Mouse (Mus musculus) stomach, embryonic 16.5 days (tissue): ENCODE results near the gene 0610010F05Rik. TPM values are rescaled to one million over a fixed set of nuclear protein-coding genes. Genes with fewer than 3 reads are reported as not detected.
"Not testable (repeated sequence)": the region's sequence is repeated elsewhere in the genome, so short reads cannot be mapped to it uniquely, and the experiment has no call there.

Experiments
- ATAC-seq: fragments of 200-750 bp; cut with Nextera tagmentation; 2 replicates; pipeline ENCODE4 v1.8.0; 2017; ENCODE audit warnings: moderate number of reproducible peaks, moderate TSS enrichment; ENCODE audit not compliant: insufficient read depth, low FRiP score
- H3K27ac ChIP-seq: fragments of 300-500 bp; sonication (generic); 2 replicates; pipeline ENCODE4 v1.5.1; 2014; ENCODE audit warnings: low read length
- H3K27me3 ChIP-seq: fragments of 300-500 bp; sonication (generic); 2 replicates; pipeline ENCODE4 v1.6.1; 2014; ENCODE audit warnings: low read length, control low read depth, mixed read lengths; ENCODE audit not compliant: control insufficient read depth, insufficient read depth
- H3K36me3 ChIP-seq: fragments of 300-500 bp; sonication (generic); 2 replicates; pipeline ENCODE4 v1.6.1; 2014; ENCODE audit warnings: low read length; ENCODE audit not compliant: control insufficient read depth, insufficient read depth
- H3K4me1 ChIP-seq: fragments of 300-500 bp; sonication (generic); 2 replicates; pipeline ENCODE4 v1.6.1; 2014; ENCODE audit warnings: low read length, control low read depth, mixed read lengths; ENCODE audit not compliant: control insufficient read depth, insufficient read depth
- H3K4me2 ChIP-seq: fragments of 300-500 bp; sonication (generic); 2 replicates; pipeline ENCODE4 v1.6.1; 2014; ENCODE audit warnings: low read depth, low read length, mixed read lengths
- H3K4me3 ChIP-seq: fragments of 300-500 bp; sonication (generic); replicated peaks from 2 replicates; pipeline ENCODE4 v1.5.1; 2014; ENCODE audit warnings: mild to moderate bottlenecking, low read length
- H3K9ac ChIP-seq: fragments of 300-500 bp; sonication (generic); 2 replicates; pipeline ENCODE4 v1.6.1; 2014; ENCODE audit warnings: low read length
- H3K9me3 ChIP-seq: fragments of 300-500 bp; sonication (generic); replicated peaks from 2 replicates; pipeline ENCODE4 v1.6.1; 2016; ENCODE audit warnings: low read length, control low read depth; ENCODE audit not compliant: control insufficient read depth
- WGBS: fragments of 180-500 bp; shearing (Covaris S2); extraction: QIAGEN DNeasy Blood & Tissue Kit; methylation state at CpG from one replicate; pipeline ENCODE4 v1.1.7; 2014; 5-methylcytosine and 5-hydroxymethylcytosine counted together
- polyA plus RNA-seq: library from polyadenylated mRNA; unstranded; fragments of >200 nt; fragmentation: Nextera tagmentation; extraction: Ambion mirVana; gene quantifications from 2 replicates; pipeline ENCODE4 v1.2.1, GENCODE M21; 2015

The 0610010F05Rik gene
- polyA plus RNA-seq, 1 experiment from 2014 or later, result 23.3 TPM

DNA sequence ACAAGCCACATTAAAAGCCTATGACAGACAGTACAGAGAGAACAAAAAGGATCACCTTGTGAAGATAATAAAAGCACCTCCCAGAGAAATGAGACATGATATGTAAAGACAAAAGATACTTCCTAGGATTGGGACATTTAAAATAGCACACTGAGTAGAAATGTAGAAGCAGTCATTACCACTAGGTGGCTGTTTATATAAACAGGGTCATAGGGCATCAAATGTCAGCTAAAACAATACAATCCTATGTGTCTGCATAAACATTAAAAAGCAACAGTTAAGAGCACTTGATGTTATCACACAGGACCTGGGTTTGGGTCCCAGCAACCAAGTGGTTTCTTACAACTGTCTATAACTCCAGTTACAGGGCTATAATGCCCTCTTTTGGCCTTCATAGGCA lies 2.8 kb downstream of the 0610010F05Rik start:
- ATAC-seq, result no peak
- no peak overlapping the region for H3K4me3 ChIP-seq
- no peak overlapping the region for H3K9ac ChIP-seq
- H3K36me3 ChIP-seq, result peaks cover 4% of the 10 kb centered on the region; the same call in 1 of the 2 replicates
- no peaks in the 10 kb centered on the region for H3K9me3 ChIP-seq
- no peak overlapping the region for H3K27ac ChIP-seq
- no peaks in the 10 kb centered on the region for H3K4me1 ChIP-seq
- H3K27me3 ChIP-seq, result no peaks in the 10 kb centered on the region
- H3K4me2 ChIP-seq, result no peak overlapping the region

- no peak overlapping the region for H3K4me2 ChIP-seq
- 77% methylated on average over 5 of the region's 5 CpGs for WGBS
- ATAC-seq, result no peak
- no peak overlapping the region for H3K4me3 ChIP-seq
- no peaks in the 10 kb centered on the region for H3K36me3 ChIP-seq
- H3K27ac ChIP-seq, result no peak overlapping the region
- H3K4me1 ChIP-seq, result no peaks in the 10 kb centered on the region
- no peaks in the 10 kb centered on the region for H3K27me3 ChIP-seq
- no peaks in the 10 kb centered on the region for H3K9me3 ChIP-seq
- no peak overlapping the region for H3K9ac ChIP-seq
These were observed 14.4 kb downstream of the 0610010F05Rik start for GRCm38 (mm10) chr11:23618995-23619394.

GRCm38 (mm10) chr11:23614546-23614945 lies 18.9 kb downstream of the 0610010F05Rik start:
- no peak overlapping the region for H3K4me2 ChIP-seq
- no peaks in the 10 kb centered on the region for H3K27me3 ChIP-seq
- ATAC-seq, result no peak
- no peaks in the 10 kb centered on the region for H3K4me1 ChIP-seq
- H3K9ac ChIP-seq, result no peak overlapping the region
- 79% methylated on average over 5 of the region's 5 CpGs for WGBS
- no peaks in the 10 kb centered on the region for H3K9me3 ChIP-seq
- H3K27ac ChIP-seq, result no peak overlapping the region
- no peak overlapping the region for H3K4me3 ChIP-seq
- no peaks in the 10 kb centered on the region for H3K36me3 ChIP-seq

GRCm38 (mm10) chr11:23607291-23607690 lies 26.1 kb downstream of the 0610010F05Rik start:
- WGBS, result 83% methylated on average over 6 of the region's 6 CpGs

DNA sequence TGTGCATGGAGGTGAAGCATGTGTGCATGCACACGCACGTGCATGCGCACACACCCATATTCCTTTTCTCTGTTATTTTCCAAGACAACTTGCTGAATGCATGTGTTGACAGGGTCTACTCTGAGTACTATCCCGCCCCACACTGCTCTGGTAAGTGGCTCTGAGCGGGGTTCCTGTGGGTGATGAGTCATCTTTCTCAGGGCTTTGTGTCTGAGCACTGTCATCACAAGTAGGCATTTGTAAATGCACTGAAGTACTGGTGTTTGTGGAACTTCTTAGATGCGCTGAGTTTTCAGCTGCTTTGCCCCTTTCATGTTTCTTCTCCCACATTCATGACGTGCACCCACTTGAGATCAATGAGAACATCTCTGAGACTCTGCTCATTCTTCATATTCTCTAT lies 63.3 kb downstream of the 0610010F05Rik start:
- WGBS, result 81% methylated on average over 7 of the region's 7 CpGs

More at GRCm38 (mm10) chr11:23607291-23607690, 26.1 kb downstream of the 0610010F05Rik start:
- H3K36me3 ChIP-seq, H3K27me3 ChIP-seq, H3K4me1 ChIP-seq, H3K9ac ChIP-seq, H3K4me2 ChIP-seq, ATAC-seq, H3K4me3 ChIP-seq, H3K27ac ChIP-seq, H3K9me3 ChIP-seq: not testable (repeated sequence)

DNA sequence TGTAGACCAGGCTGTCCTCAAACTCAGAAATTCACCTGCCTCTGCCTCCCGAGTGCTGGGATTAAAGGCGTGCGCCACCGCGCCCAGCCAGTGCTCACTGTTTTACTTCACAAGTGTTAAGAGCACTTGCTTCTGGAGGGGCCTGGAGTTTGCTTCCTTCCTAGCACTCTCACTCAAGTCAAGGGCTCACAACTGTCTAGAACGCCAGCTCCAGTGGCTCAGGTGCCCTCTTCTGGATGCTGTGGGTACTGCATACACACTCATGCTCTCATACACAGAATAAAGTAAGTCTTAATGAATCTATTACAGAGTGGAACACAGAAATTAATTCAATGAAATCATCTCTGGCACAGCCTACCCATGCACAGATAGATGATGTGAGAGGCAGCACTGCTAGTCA lies 67.7 kb downstream of the 0610010F05Rik start:
- Histone ChIP-seq H3K36me3 (no peaks in the 10 kb centered on the region), H3K27ac (no peak overlapping the region), H3K27me3 (no peaks in the 10 kb centered on the region), H3K9ac (no peak overlapping the region), H3K4me2 (no peak overlapping the region), H3K4me3 (no peak overlapping the region), H3K9me3 (no peaks in the 10 kb centered on the region), H3K4me1 (no peaks in the 10 kb centered on the region)
- 57% methylated on average over 6 of the region's 6 CpGs for WGBS
- ATAC-seq, result no peak

More for the DNA sequence above, 63.3 kb downstream of the 0610010F05Rik start:
- H3K36me3 ChIP-seq, result no peaks in the 10 kb centered on the region
- H3K4me2 ChIP-seq, result no peak overlapping the region
- H3K4me3 ChIP-seq, result no peak overlapping the region
- no peak overlapping the region for H3K27ac ChIP-seq
- ATAC-seq, result no peak
- no peaks in the 10 kb centered on the region for H3K4me1 ChIP-seq
- no peaks in the 10 kb centered on the region for H3K27me3 ChIP-seq
- H3K9me3 ChIP-seq, result no peaks in the 10 kb centered on the region
- no peak overlapping the region for H3K9ac ChIP-seq

GRCm38 (mm10) chr11:23557039-23557630 lies 76.3 kb downstream of the 0610010F05Rik start:
- no peaks in the 10 kb centered on the region for H3K9me3 ChIP-seq
- 60% methylated on average over 6 of the region's 6 CpGs for WGBS

GRCm38 (mm10) chr11:23537446-23537845 lies 96.0 kb downstream of the 0610010F05Rik start:
- WGBS, result 86% methylated on average over 2 of the region's 2 CpGs
- H3K9me3 ChIP-seq, result no peaks in the 10 kb centered on the region
- no peak overlapping the region for H3K4me2 ChIP-seq
- ATAC-seq, result no peak
- H3K27ac ChIP-seq, result no peak overlapping the region
- H3K27me3 ChIP-seq, result no peaks in the 10 kb centered on the region
- no peak overlapping the region for H3K9ac ChIP-seq
- H3K4me1 ChIP-seq, result no peaks in the 10 kb centered on the region
- no peaks in the 10 kb centered on the region for H3K36me3 ChIP-seq
- H3K4me3 ChIP-seq, result no peak overlapping the region

More at GRCm38 (mm10) chr11:23557039-23557630, 76.3 kb downstream of the 0610010F05Rik start:
- H3K36me3 ChIP-seq, result no peaks in the 10 kb centered on the region
- H3K4me1 ChIP-seq, result no peaks in the 10 kb centered on the region
- no peak overlapping the region for H3K27ac ChIP-seq
- no peak for ATAC-seq
- H3K27me3 ChIP-seq, result no peaks in the 10 kb centered on the region
- H3K4me2 ChIP-seq, result no peak overlapping the region
- no peak overlapping the region for H3K4me3 ChIP-seq
- no peak overlapping the region for H3K9ac ChIP-seq

- Histone ChIP-seq H3K4me2 (no peak within 1 kb of the TSS), H3K36me3 (no peaks in the 10 kb centered on the region), H3K27ac (no peak within 1 kb of the TSS), H3K4me1 (no peaks in the 10 kb centered on the region), H3K9ac (no peak within 1 kb of the TSS), H3K9me3 (no peaks in the 10 kb centered on the region), H3K27me3 (no peaks in the 10 kb centered on the region), H3K4me3 (no peak within 1 kb of the TSS)
- no peak for ATAC-seq
- 42% methylated on average over 5 of the region's 5 CpGs for WGBS
These were observed 112.8 kb downstream of the 0610010F05Rik start, which contains the start of gene 1700093K21Rik for GRCm38 (mm10) chr11:23520473-23521205. 1700093K21Rik (minus strand) TSS chr11:23521155.
